Mouse (Mus musculus): ENCODE data around the gene Sumo2.
"Not testable (repeated sequence)": the region's sequence is repeated elsewhere in the genome, so short reads cannot be mapped to it uniquely, and the experiment has no call there.

Sumo2 gene

DNA sequence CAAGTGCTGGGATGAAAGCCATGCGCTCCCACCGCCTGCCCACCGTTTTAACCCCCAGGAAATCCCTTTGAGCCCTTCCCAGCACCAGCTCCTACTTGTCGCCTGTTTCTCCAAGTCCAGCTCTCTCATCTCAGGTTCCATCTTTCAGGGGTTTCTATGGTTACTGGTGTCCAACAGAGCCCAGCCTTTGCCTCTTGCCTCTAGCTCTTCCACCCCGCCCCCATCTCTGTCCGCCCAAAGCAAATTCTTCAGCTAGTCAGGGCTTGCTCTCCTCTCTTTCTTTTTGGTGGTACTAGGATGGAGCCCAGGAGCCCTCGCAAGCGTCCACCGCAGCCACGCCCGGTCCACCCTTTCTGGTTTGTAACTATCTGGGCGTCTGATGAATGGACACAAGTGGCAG lies 50.9 kb downstream of the Sumo2 start:
- DNase-seq (ENCODE audit: extremely low spot score, low spot score): no peak

- peak; percentile 82 for DNase-seq (ENCODE audit: extremely low spot score, low spot score)
Observed at GRCm38 (mm10) chr11:115483726-115484125, 52.4 kb downstream of the Sumo2 start.

GRCm38 (mm10) chr11:115483278-115483677 lies 52.8 kb downstream of the Sumo2 start:
- no peak for DNase-seq (ENCODE audit: extremely low spot score, low spot score)

- no peak for DNase-seq (ENCODE audit: extremely low spot score, low spot score)
Observed at GRCm38 (mm10) chr11:115481553-115482259, 54.4 kb downstream of the Sumo2 start.

DNA sequence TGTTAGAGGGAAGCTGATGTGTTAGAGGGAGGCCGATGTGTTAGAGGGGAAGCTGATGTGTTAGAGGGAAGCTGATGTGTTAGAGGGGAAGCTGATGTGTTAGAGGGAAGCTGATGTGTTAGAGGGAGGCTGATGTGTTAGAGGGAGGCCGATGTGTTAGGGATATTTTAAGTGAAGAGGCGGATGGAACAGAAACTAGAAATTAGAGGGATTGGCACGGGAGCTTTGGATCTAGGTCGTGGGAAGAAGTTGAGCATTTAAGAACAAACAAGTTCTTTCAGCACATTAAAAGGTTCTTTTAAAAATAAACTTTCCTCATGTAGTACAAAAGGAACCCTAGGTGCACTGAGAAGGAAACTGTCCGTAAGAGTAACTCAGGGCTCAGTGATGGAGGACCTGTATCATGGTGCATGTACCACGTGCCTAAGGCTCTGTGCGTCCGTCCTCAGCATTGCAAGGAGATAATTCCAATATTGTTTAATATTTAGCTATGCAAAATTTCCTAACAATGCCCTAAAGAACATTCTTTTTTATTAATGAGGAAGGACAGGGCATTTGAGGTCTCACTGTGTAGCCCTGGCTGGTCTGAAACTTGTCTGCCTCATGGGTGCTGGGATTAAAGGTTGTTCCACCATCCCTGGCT lies 57.7 kb downstream of the Sumo2 start:
- DNase-seq (ENCODE audit: extremely low spot score, low spot score): no peak

- DNase-seq (ENCODE audit: extremely low spot score, low spot score): not testable (repeated sequence)
Observed at GRCm38 (mm10) chr11:115477388-115477787, 58.7 kb downstream of the Sumo2 start.

GRCm38 (mm10) chr11:115476630-115477029 lies 59.4 kb downstream of the Sumo2 start:
- DNase-seq (ENCODE audit: extremely low spot score, low spot score): not testable (repeated sequence)

- DNase-seq (ENCODE audit: extremely low spot score, low spot score): no peak
Observed at GRCm38 (mm10) chr11:115475758-115476237, 60.3 kb downstream of the Sumo2 start.

DNA sequence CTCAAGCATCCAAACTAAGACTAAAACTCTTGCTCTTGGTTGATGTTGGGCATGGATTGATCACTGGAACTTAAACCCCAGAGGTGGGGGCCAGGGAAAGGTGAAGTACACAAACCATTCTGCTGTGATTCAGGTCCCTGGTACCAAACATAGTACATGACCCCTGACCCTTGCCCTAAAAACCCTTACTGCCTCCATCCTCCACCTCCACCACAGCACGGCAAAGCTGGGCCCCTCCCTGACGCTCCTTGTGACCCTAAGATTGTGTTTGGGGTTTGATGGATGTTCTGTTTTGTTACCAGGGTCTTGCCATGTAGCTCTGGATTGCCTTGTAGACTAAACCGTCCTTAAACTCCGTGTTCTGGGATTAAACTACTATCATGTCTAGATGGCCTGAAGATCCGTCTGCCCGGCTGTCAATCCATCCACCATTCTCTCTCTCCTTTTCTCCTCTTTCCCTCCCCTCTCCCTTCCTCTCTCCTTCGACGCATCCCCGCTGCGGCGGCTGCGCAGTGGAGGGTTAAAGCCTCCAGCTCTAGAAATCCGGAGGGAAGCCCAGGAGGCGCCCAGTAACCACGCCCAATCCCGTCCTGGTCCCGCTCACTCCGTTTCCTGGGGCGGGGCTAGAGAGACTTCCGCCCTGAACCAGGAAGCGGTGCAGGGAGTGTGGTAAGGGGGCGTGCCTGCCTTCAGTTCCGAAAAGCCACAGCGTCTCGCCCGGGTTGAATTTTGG lies 60.9 kb downstream of the Sumo2 start, which contains the start of gene Armc7:
Gene Armc7 (plus strand): TSS at position 643 of the 733 bp plus-strand sequence.
- DNase-seq (ENCODE audit: extremely low spot score, low spot score): peak; percentile 91

DNA sequence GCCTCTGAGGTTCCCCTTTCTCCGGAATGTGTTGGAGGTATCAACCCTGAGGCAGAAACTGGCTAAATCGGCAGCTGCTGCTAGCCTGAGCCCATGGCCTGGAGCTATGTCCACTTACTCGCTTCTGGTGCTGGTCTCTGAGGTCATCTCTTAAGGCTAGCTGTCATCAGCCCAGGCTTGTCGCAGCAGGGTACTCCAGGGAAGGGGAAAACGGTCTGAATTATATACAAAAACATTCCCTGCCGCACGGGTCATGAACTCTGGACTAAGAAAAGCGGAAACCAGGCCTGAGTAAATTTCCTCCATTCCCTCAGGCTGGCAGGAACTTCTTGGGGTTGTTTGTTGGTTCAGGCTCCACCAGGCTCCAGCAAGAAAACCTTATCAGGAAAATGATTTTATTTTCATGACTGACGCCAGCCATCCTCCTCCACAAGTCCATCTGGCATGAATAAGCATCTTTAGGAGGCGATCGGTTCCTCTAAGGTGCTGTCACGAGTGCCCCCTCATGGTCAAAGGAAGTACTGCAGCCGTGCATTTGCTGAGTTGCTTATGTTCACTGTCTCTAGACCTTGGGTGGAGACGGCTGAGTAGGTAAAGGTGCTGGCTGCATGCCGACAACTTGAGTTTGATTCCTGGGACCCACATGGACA lies 62.3 kb downstream of the Sumo2 start:
- DNase-seq (ENCODE audit: extremely low spot score, low spot score): peak; percentile 97
